Mouse (Mus musculus) liver, embryonic 14.5 days (tissue): Measurements from ENCODE around the gene Trpc4.

Experiments used
- CTCF ChIP-seq: IDR thresholded peaks from 2 replicates; pipeline ENCODE4 v1.5.1; 2016; ENCODE audit warnings: antibody characterized with exemption, low read depth, control low read depth
- EP300 ChIP-seq: IDR thresholded peaks from 2 replicates; pipeline ENCODE4 v1.6.1; 2016; ENCODE audit warnings: antibody characterized with exemption, low read depth

DNA sequence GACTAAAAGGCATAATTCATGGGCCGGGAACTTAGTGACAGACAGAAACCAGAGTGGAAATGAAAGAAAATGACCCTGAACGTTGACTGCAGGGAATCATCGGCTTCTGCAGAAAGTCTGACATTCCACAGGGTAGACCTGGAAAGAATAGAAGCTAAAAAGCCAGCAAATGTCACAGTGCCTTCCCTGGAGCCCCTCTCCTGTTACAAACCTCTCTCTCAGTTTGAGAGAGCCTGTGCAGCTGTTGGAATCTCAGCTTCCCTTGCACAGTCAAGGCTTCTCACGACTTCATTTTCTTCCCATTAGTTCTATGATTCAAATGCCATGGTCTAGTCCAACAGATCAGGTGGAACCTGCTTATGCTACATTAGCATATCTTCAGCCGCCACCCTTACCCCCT is 154.8 kb downstream of the Trpc4 start:
- TF ChIP-seq EP300 = no peak
- no peak for TF ChIP-seq CTCF
